Mouse (Mus musculus): ENCODE measurements around the gene Mios.

Mios gene

DNA sequence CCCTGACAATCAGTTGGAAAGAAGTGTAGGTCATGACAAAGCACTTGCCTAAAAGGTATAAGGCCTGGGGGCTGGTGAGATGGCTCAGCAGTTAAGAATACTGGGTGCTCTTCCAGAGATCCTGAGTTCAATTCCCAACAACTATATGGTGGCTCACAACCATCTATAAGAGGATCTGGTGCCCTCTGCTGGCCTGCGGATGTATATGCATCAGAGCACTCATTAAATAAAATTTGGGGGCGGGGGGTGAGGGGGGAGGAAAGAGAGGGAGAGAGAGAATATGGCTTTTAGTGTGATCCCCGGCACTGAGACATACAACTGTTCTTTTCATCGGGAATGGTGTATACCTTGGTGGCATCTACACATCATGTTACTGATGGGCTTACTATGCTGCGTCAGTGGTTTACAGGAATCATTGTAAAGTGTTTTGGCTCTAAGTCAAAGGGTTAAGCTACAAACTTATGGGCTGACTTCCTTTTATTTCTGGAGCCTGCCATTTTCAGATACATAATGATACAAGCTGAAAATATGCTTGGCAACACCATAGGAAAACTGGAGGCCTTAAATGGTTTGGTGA lies 69.5 kb downstream of the Mios start:
- DNase-seq = peak in 1 of 2 experiments; percentile 27

DNA sequence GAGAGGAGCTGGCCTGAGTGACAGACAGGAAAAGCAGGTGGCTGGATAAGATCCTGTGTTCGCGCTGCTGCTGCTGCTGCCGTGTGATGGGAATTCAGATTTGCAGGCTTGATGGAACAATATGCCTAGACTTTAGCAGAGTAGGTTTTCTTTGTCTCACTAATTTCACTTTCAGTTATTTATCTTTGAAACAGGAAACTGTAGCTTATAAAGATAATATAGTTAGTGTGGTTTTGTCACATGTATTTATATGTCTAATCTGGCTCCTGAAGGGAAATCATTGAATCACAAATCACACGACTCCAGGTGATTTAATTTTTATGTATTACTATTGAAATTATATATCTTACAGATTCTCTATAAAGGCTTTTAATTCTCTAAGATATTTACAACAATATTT lies 74.2 kb downstream of the Mios start:
- DNase-seq = no peak

DNA sequence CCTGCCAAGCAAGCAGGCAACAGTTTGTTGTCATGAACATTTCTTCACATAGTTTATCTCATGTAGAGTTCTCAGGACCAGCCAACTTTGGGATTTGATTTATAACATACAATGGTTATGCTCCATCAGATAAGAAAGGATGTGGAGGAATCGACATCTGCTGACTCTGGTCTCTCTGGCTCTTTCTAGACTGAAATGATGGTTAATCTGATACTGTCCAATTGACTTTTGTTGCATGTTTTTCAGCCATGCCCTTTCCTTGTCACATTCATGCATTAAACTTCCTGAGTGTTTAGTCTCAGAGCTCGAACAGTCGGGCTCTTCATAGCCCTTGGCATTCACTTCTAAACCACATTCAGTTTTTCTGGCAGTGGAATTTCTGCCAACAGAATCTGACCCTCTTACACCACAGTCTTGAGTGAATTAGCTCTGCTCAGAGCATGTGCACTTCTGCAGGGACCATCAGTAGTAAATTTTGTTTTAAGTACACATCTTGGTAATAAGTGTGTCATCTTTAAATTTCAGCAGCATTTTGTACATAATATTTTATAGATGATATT lies 76.5 kb downstream of the Mios start:
- DNase-seq = no peak

Data from cerebellum, postnatal 25 days (tissue).